Mouse (Mus musculus) hindbrain, embryonic 11.5 days (tissue): ENCODE results near the gene Rab1a. TPM values are rescaled to one million over a fixed set of nuclear protein-coding genes. Genes with fewer than 3 reads are reported as not detected.
"Not testable (repeated sequence)": the region's sequence is repeated elsewhere in the genome, so short reads cannot be mapped to it uniquely, and the experiment has no call there.

Experiments
- ATAC-seq: fragments of 200-750 bp; cut with Nextera tagmentation; 2 replicates; pipeline ENCODE4 v1.8.0; 2017; ENCODE audit warnings: mild to moderate bottlenecking, moderate TSS enrichment, moderate library complexity; ENCODE audit not compliant: low FRiP score
- DNase-seq: peaks from one replicate; pipeline ENCODE4 v3.0.0-alpha.2; 2015; ENCODE audit warnings: low spot score
- H3K27ac ChIP-seq: fragments of 300-500 bp; sonication (generic); 2 replicates; pipeline ENCODE4 v1.5.1; 2014; ENCODE audit warnings: mild to moderate bottlenecking, low read depth, low read length
- H3K27me3 ChIP-seq: fragments of 300-500 bp; sonication (generic); 2 replicates; pipeline ENCODE4 v1.6.1; 2014; ENCODE audit warnings: mild to moderate bottlenecking, low read length, moderate library complexity, mixed read lengths; ENCODE audit not compliant: control insufficient read depth, insufficient read depth
- H3K36me3 ChIP-seq: fragments of 300-500 bp; sonication (generic); 2 replicates; pipeline ENCODE4 v1.6.1; 2014; ENCODE audit warnings: mild to moderate bottlenecking, low read length, moderate library complexity, mixed read lengths; ENCODE audit not compliant: control insufficient read depth, insufficient read depth
- H3K4me1 ChIP-seq: fragments of 300-500 bp; sonication (generic); replicated peaks from 2 replicates; pipeline ENCODE4 v1.6.1; 2014; ENCODE audit warnings: low read length, mixed read lengths; ENCODE audit not compliant: control insufficient read depth, insufficient read depth
- H3K4me2 ChIP-seq: fragments of 300-500 bp; sonication (generic); replicated peaks from 2 replicates; pipeline ENCODE4 v1.6.1; 2014; ENCODE audit warnings: mild to moderate bottlenecking, low read depth, low read length
- H3K4me3 ChIP-seq: fragments of 300-500 bp; sonication (generic); 2 replicates; pipeline ENCODE4 v1.5.1; 2014; ENCODE audit warnings: low read depth, low read length
- H3K9ac ChIP-seq: fragments of 300-500 bp; sonication (generic); 2 replicates; pipeline ENCODE4 v1.6.1; 2014; ENCODE audit warnings: low read depth, low read length
- H3K9me3 ChIP-seq: fragments of 300-500 bp; sonication (generic); 2 replicates; pipeline ENCODE4 v1.6.1; 2016; ENCODE audit warnings: low read length; ENCODE audit not compliant: control insufficient read depth
- WGBS: fragments of 180-500 bp; shearing (Covaris S2); extraction: QIAGEN DNeasy Blood & Tissue Kit; methylation state at CpG from one replicate; pipeline ENCODE4 v1.1.7; 2014; 5-methylcytosine and 5-hydroxymethylcytosine counted together
- polyA plus RNA-seq: library from polyadenylated mRNA; unstranded; fragments of >200 nt; fragmentation: Nextera tagmentation; extraction: Ambion mirVana; gene quantifications from 2 replicates; pipeline ENCODE4 v1.2.1, GENCODE M21; 2014

Rab1a gene
- 273 TPM in 2 replicates for polyA plus RNA-seq

DNA sequence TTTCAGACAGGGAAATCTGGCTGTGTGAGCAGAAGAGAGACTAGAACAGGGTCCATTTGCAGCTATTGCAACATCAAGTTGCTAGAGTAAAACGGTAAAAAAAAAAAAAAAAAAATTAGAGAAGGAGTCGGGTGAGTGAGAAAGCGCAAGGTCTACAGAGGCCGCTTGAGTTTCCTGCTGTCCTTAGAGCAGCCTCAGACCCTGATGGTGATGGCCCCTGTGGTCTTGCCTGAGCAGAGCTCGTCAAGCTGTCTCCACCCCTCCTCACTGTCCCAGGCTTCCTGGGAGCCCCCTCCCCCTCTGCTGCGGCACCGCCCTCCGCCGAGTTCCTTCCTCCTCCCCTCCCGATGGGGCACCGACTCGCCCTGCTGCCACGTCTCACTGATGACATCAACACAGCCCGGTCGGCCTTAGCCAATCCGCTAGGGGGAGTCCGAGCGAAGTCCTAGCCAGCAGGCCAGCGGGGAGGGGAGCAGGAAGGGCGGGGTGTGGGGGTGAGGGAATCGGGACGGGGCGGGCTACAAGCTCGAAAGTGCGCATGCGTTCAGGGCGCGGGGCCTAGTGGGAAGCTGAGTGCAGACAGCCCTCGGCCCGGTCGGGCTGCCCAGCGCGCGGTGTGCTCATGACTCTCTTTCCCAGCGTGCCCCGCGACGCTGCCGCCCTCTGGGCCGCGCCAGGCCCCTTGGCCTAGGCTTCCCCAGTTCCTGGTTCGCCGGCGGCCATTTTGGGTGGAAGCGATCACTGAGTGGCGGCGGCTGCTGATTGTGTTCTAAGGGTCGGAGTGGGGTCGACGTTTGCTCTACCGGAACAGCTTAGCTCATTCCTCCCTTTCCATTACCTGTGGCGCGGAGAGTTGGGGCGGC lies at the start of gene Rab1a:
TSS of gene Rab1a (plus strand) at position 720 of the 863 bp plus-strand sequence.
- Histone ChIP-seq H3K27ac (peak within 1 kb of the TSS; percentile 97), H3K4me1 (peaks cover 4% of the 10 kb centered on the region)
- peak; percentile 99 for ATAC-seq

DNA sequence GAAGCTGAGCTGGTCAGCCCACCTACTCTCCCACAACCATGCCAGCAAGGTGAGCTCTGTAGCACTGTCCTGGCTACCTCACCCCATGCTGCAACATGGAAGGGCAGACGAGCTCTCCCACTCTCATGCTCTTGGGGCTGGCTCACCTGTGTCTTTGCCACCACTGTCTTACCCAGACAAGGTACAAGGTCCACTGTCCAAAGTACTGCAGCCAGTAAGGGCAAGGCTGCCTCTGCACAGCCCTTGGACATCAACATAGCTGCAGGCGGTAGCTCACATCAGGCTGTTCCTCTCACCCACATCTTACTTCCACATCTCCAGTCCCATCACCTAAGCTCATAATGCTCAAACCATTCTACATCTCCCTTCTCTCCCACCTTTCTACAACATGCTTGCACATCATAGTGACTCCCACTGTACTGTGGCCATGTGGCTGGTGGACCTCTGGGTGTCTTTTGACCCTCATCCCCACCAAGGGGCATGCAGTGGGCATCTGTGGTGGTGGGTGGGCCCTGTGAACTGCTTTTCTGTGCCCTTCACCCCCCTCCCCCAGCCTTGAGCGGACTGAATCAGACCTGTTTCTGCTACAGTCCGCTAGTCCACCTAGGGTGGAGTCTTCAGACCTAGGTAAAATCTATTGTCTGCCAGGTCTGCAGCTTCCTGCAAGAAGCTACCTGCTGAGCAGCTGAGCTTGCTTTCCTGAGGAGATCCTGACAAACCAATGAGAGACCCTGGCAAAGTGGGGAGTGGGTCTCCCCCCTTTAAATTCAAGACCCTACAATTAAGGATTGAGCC lies 48.9 kb upstream of the Rab1a start:
- 88% methylated on average over 4 of the region's 4 CpGs for WGBS
- DNase-seq (no peak), ATAC-seq (no peak)
- no peak overlapping the region for H3K27ac ChIP-seq
- no peaks in the 10 kb centered on the region for H3K9me3 ChIP-seq
- H3K36me3 ChIP-seq: no peaks in the 10 kb centered on the region
- no peak overlapping the region for H3K9ac ChIP-seq
- no peak overlapping the region for H3K4me3 ChIP-seq
- no peak overlapping the region for H3K4me2 ChIP-seq
- H3K4me1 ChIP-seq: no peaks in the 10 kb centered on the region
- no peaks in the 10 kb centered on the region for H3K27me3 ChIP-seq

More for the DNA sequence above, at the start of gene Rab1a:
- under 1% methylated on average over 45 of the region's 54 CpGs for WGBS
- Histone ChIP-seq H3K27me3 (no peaks in the 10 kb centered on the region), H3K9me3 (no peaks in the 10 kb centered on the region), H3K36me3 (no peaks in the 10 kb centered on the region), H3K9ac (peak within 1 kb of the TSS; percentile 98), H3K4me2 (peak within 1 kb of the TSS; percentile 50), H3K4me3 (peak within 1 kb of the TSS; percentile 94)
- DNase-seq: peak; percentile 100

DNA sequence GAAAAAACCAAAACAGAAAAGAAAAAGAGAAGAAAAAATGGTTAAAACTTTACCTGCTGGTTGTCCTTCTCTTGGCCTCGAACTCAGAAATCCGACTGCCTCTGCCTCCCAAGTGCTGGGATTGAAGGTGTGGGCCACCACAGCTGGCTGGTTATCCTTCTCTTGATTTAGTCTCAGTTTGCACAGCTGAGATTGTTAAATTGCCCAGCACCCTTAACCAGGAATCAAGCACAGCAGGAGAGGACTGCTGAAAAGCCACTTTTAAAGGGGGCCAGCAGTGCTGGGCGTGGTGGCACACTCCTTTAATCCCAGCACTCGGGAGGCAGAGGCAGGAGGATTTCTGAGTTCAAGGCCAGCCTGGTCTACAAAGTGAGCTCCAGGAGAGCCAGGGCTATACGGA lies 47.7 kb upstream of the Rab1a start:
- not testable (repeated sequence) for H3K9me3 ChIP-seq, H3K36me3 ChIP-seq, ATAC-seq, H3K4me1 ChIP-seq, H3K27me3 ChIP-seq, H3K9ac ChIP-seq, H3K4me2 ChIP-seq, DNase-seq, H3K4me3 ChIP-seq, H3K27ac ChIP-seq
- WGBS: 90% methylated on average over 5 of the region's 5 CpGs

DNA sequence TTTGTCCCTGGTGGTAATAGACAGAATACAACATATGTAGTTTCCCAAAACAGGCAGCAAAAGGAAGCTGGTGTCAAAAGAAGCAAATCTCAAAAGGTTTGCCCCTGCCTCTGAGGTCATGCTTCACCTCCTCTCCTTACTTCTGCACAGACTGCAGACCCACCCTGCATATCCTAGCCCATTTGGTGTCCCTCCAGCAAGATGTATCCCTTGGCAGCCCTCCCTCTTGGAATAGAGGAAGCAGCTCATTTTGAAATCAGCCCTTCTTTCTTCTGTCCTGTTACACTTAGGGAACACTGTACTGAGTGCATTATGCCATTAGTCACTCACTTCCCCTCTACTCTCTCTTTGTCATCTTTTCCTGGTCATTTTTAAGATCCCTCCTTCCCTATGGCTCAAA lies 42.4 kb upstream of the Rab1a start:
- H3K4me2 ChIP-seq: no peak overlapping the region
- H3K9ac ChIP-seq: no peak overlapping the region
- H3K27me3 ChIP-seq: no peaks in the 10 kb centered on the region
- H3K36me3 ChIP-seq: no peaks in the 10 kb centered on the region
- no peak overlapping the region for H3K4me3 ChIP-seq
- no peaks in the 10 kb centered on the region for H3K9me3 ChIP-seq
- ATAC-seq (no peak), DNase-seq (no peak)
- no peaks in the 10 kb centered on the region for H3K4me1 ChIP-seq
- H3K27ac ChIP-seq: no peak overlapping the region

DNA sequence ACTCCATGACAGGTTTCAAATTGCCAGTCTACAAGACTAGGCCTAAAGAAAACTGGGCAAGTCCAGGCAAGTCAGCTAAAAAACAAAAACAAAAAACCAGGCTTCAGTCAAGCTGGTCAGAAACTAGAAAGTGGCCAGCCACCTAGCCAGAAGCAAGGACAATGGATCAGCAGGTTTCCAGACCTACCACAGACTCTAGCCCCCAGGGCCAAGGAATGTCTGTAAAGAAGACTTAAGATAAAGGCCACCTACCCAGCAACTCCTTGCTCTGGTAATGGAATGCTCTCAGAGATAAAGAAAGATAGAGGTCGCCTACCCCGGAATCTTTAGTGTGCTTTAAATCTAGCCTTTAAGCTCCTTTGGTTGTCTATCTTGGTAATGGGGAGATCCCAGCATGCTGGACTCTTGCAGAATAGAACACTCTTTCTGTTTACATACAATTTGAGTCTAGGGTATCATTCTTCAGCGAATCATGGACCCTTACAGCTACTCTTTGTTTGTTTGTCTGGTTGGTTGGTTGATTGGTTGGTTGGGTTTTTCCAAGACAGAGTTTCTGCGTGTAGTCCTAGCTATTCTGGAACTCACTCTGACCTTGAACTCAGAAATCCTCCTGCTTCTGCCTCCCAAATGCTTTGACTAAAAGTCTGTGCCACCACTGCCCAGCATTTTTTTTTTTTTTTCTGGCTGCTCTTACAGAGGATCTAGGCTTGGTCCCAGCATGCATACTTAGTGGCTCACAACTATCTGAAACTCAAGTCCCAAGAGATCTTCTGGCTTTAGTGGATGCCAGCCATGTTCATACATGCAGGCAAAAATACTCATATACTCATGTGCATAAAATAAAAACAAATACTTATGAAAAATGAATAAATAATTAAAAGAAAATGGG lies 36.0 kb upstream of the Rab1a start:
- DNase-seq (no peak), ATAC-seq (no peak)
- no peaks in the 10 kb centered on the region for H3K27me3 ChIP-seq
- H3K36me3 ChIP-seq: no peaks in the 10 kb centered on the region
- WGBS: 53% methylated on average over 4 of the region's 4 CpGs
- H3K4me1 ChIP-seq: no peaks in the 10 kb centered on the region
- no peak overlapping the region for H3K9ac ChIP-seq
- H3K9me3 ChIP-seq: no peaks in the 10 kb centered on the region
- no peak overlapping the region for H3K4me3 ChIP-seq
- H3K4me2 ChIP-seq: no peak overlapping the region
- H3K27ac ChIP-seq: no peak overlapping the region

DNA sequence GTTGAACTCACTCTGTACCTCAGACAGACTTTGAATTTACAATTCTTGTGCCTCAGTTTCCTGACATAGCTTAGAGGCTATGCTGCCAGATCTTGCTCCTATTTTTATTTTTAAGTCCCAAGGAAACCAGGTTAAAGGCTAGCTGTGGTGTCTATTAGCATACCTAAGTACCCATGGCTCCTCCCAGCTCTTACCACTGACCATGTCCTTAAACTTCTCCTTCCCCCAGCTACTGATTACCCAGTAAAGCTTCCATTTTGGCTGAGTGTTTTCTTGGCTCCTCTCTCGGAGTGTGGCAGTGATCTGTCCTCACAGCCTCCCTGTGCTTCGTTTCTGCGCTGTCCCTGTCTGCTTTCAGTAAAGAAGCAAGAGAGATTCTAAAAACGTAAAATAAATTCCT lies 35.2 kb upstream of the Rab1a start:
- ATAC-seq (no peak), DNase-seq (no peak)
- no peak overlapping the region for H3K4me3 ChIP-seq
- WGBS: 91% methylated on average over 4 of the region's 4 CpGs
- H3K9me3 ChIP-seq: no peaks in the 10 kb centered on the region
- H3K4me2 ChIP-seq: no peak overlapping the region
- no peak overlapping the region for H3K27ac ChIP-seq
- no peaks in the 10 kb centered on the region for H3K36me3 ChIP-seq
- no peak overlapping the region for H3K9ac ChIP-seq
- H3K27me3 ChIP-seq: no peaks in the 10 kb centered on the region
- no peaks in the 10 kb centered on the region for H3K4me1 ChIP-seq

DNA sequence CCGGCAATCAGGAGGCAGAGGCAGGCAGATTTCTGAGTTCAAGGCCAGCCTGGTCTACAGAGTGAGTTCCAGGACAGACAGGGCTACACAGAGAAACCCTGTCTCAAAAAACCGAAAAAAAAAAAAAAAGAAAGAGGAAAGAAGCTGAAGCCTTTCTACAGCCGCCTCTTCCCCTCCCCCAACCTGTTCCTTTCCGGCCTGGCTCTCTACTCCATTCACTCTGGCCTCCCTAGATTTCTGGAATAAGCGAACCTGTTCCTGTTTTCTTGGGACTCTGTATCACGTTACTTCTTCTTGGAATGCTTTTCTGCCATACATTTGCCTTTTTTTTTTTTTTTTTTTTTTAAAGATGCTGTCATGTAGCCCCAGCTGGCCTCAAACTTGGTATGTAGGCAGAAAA lies 34.8 kb upstream of the Rab1a start:
- WGBS: 74% methylated on average over 6 of the region's 6 CpGs
- H3K4me1 ChIP-seq, H3K27ac ChIP-seq, H3K9ac ChIP-seq, ATAC-seq, H3K4me3 ChIP-seq, DNase-seq, H3K27me3 ChIP-seq, H3K4me2 ChIP-seq, H3K36me3 ChIP-seq, H3K9me3 ChIP-seq: not testable (repeated sequence)

DNA sequence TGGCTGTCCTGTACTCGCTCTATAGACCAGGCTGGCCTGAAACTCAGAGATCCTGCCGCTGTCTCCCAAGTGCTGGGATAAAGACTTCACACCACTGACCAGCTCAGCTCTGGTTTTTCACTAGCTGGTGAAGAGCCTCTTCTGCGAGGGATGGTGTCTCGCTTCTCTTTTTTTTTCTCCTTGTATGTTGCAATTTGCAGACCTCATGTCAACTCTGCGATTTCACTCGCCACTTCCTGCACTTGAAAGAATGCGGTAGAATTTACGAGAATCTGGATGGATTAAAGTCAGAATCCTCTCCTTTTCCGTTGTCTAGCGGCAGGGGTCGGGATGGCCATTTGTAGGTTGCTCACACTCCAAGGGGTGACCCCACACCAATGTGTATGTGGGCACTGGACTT lies 32.3 kb upstream of the Rab1a start:
- H3K4me1 ChIP-seq: no peaks in the 10 kb centered on the region
- H3K27ac ChIP-seq: no peak overlapping the region
- H3K27me3 ChIP-seq: no peaks in the 10 kb centered on the region
- no peak overlapping the region for H3K4me2 ChIP-seq
- DNase-seq (no peak), ATAC-seq (no peak)
- no peaks in the 10 kb centered on the region for H3K36me3 ChIP-seq
- H3K9ac ChIP-seq: no peak overlapping the region
- no peaks in the 10 kb centered on the region for H3K9me3 ChIP-seq
- H3K4me3 ChIP-seq: no peak overlapping the region
- WGBS: 87% methylated on average over 11 of the region's 11 CpGs
